Mouse (Mus musculus) brown adipose tissue, adult 24 weeks (tissue): ENCODE data around the gene Dcxr. TPM values are rescaled to one million over a fixed set of nuclear protein-coding genes. Genes with fewer than 3 reads are reported as not detected.
A peak's percentile ranks its signal among the peaks of the same experiment; 100 is the strongest.

ENCODE experiments used
- H3K27ac ChIP-seq: fragments of 200-500 bp; replicated peaks from 2 replicates; pipeline ENCODE4 v1.5.1; 2012; ENCODE audit warnings: low read depth, mild to moderate bottlenecking, low read length
- H3K4me1 ChIP-seq: fragments of 200-500 bp; 2 replicates; pipeline ENCODE4 v1.6.1; 2012; ENCODE audit warnings: low read length, mixed read lengths; ENCODE audit not compliant: control insufficient read depth, insufficient read depth, insufficient read length
- H3K4me3 ChIP-seq: fragments of 200-500 bp; 2 replicates; pipeline ENCODE4 v1.5.1; 2012; ENCODE audit warnings: low read depth, mild to moderate bottlenecking, low read length, moderate library complexity; ENCODE audit not compliant: insufficient read depth
- polyA plus RNA-seq: library from polyadenylated mRNA; stranded (reverse); fragments of >200 nt; gene quantifications from 2 replicates; pipeline ENCODE4 v1.2.4, GENCODE M21; 2012; ENCODE audit not compliant: missing spikeins, insufficient read depth, insufficient read length

Gene Dcxr
- polyA plus RNA-seq, 1 experiment: 9.4 TPM

DNA sequence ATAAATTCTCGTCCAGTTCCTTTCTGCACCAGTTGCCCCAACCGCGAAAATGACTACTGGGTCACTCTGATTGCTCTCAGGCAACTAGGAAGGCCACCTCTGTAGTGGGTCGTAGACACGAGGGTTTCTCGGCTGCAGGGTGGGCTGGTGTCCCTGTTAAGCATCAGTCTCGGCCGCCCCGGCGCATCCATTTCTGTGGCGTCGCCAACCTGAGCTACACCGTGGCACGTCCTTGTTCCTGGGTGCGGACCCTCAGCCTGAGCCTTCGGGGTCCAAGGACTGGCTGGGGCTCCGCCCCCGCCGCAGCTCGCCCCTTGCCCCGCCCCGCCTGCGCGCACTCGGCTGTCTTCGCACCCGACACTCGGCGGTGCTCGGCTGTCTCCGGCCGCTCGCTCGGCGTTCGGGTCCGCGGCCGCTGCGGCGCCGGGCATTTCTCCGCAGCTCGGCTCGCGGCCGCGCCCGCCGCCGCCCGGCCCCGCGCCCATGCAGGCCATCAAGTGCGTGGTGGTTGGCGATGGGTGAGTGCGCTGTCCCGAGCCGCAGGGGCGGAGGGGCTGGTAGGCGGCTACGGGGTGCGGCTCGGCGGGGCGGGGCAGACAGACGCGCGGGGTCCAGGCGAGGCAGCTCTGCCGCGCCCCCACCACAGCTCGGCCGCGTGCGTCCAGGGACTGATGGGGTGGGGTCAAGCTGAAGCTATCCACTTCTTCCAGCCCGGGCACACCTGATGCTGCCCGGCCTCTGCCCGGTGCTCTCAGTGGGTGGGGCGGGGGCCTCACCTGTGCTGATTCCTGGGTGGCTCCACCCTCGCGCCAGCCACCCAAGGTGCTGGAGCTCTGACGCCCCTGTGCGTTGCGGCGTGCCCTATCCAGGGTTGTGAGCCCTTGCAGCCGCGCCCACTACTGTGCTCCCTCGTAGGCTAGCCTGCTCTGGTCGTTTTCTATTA lies 5.7 kb downstream of the Dcxr start, which contains the start of gene Rac3:
Gene Rac3, plus strand, starts transcription at position 347 of the 943 bp plus-strand sequence.
- Histone ChIP-seq H3K4me1 (no peaks in the 10 kb centered on the region; the same call in 1 of the 2 replicates), H3K4me3 (peak within 1 kb of the TSS; percentile 52), H3K27ac (no peak within 1 kb of the TSS)

- Histone ChIP-seq H3K27ac (no peak overlapping the region), H3K4me3 (peak overlapping the region; percentile 52), H3K4me1 (no peaks in the 10 kb centered on the region; the same call in 1 of the 2 replicates)
Measured at GRCm38 (mm10) chr11:120720450-120720849, 6.6 kb downstream of the Dcxr start.

GRCm38 (mm10) chr11:120719841-120720376 lies 7.2 kb downstream of the Dcxr start:
- H3K4me3 ChIP-seq: no peak overlapping the region

GRCm38 (mm10) chr11:120719242-120719641 lies 7.8 kb downstream of the Dcxr start:
- H3K4me1 ChIP-seq: peaks cover 5% of the 10 kb centered on the region; the same call in 1 of the 2 replicates
- no peak overlapping the region for H3K4me3 ChIP-seq
- no peak overlapping the region for H3K27ac ChIP-seq

More at GRCm38 (mm10) chr11:120719841-120720376, 7.2 kb downstream of the Dcxr start:
- no peak overlapping the region for H3K27ac ChIP-seq
- no peaks in the 10 kb centered on the region; the same call in 1 of the 2 replicates for H3K4me1 ChIP-seq

- H3K4me3 ChIP-seq: no peak overlapping the region; the same call in 1 of the 2 replicates
- peaks cover 6% of the 10 kb centered on the region; the same call in 1 of the 2 replicates for H3K4me1 ChIP-seq
Measured at GRCm38 (mm10) chr11:120715131-120715530, 11.9 kb downstream of the Dcxr start.

GRCm38 (mm10) chr11:120714546-120714945 lies 12.5 kb downstream of the Dcxr start:
- H3K4me3 ChIP-seq: peak overlapping the region; percentile 72

More at GRCm38 (mm10) chr11:120715131-120715530, 11.9 kb downstream of the Dcxr start:
- no peak overlapping the region for H3K27ac ChIP-seq

DNA sequence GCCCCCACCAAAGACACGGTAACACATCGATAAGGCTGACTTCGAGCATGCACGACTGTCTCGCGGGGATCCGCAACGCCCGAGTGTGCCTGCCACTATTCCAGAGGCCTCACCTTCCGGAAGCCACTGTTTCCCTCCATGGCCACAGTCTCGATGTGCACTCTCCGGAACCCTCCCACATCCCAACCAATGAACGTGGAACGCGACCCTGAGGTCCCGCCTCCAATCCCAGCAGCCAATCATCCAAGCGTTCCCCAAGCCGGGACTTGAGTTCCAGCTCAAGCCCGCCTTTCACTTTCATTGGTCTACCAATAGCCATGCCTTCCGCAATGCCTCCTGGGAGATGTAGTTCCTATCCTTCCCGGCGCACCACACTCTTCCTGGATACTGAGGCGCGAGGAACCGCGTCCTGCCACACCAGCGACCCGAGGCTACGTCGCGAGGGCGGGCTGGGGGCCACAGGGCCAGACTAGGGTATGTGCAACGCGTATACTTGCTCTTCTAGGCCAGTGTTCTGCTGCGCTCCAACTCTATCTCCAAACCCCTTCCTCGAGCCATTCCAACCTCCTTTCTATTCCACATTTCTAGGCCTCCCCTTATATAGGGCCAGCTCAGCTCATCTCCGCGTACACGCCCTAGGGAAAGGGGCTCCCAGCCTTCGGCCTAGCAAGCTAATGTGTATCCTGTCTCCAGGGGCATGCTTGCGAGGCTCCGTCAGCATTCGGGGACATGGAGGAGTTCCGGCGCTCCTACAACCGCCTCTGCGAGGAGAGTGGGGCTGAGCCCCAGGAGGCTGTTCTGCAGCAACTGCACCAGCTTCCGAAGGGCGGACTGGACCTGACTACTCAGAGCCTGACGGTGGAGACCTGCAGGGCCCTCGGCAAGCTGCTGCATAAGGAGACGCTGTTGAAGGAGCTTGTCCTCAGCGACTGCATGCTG lies 13.2 kb downstream of the Dcxr start, which contains the start of the genes Cenpx and Lrrc45:
Gene Cenpx, minus strand, starts transcription at position 159 of the 939 bp plus-strand sequence.
Gene Lrrc45, plus strand, starts transcription at position 346 of the 939 bp plus-strand sequence.
- H3K4me1 ChIP-seq: peaks cover 6% of the 10 kb centered on the region; the same call in 1 of the 2 replicates
- H3K27ac ChIP-seq: no peak within 1 kb of the TSS
- peak within 1 kb of the TSS; percentile 72 for H3K4me3 ChIP-seq

More at GRCm38 (mm10) chr11:120714546-120714945, 12.5 kb downstream of the Dcxr start:
- Histone ChIP-seq H3K4me1 (peaks cover 6% of the 10 kb centered on the region; the same call in 1 of the 2 replicates), H3K27ac (no peak overlapping the region)

DNA sequence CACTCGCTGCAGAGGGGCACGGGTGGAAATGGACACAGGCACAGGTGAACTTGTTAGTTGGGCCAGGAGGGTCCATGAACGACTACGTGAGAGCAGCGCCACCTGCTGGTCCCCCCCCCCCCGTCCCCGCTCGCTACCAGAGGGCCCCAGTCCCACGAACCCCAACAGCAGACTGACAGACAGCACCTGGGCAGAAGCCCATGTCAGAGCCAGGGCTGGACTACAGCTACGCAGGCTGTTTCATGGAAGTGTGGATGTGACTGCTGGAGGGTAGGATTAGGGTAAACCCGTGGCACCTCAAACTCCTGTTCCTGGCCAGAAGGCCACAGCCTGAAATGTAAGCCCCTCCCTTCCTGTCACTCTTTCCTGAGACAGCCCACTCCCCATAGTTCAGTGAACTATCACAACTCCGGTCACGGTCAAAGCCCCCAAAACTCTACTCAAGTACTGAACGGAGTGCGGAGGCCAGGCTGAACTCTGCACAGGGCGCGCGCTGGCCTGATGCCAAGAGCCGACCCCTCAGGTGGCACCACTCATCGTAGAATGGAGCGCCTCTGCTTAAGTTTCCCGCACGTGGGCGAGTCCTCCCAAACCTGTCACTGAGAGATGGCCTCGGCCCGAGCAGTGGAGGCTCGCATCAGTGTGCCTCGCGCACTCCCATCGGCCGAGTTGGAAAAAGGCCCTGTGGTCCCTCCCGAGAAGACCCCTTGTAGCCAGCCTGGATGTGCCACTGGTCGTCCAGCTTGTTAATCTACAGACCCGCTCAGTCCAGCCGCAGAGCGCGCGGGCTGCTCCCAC lies 14.1 kb downstream of the Dcxr start:
- H3K27ac ChIP-seq: no peak overlapping the region
- peaks cover 6% of the 10 kb centered on the region; the same call in 1 of the 2 replicates for H3K4me1 ChIP-seq

DNA sequence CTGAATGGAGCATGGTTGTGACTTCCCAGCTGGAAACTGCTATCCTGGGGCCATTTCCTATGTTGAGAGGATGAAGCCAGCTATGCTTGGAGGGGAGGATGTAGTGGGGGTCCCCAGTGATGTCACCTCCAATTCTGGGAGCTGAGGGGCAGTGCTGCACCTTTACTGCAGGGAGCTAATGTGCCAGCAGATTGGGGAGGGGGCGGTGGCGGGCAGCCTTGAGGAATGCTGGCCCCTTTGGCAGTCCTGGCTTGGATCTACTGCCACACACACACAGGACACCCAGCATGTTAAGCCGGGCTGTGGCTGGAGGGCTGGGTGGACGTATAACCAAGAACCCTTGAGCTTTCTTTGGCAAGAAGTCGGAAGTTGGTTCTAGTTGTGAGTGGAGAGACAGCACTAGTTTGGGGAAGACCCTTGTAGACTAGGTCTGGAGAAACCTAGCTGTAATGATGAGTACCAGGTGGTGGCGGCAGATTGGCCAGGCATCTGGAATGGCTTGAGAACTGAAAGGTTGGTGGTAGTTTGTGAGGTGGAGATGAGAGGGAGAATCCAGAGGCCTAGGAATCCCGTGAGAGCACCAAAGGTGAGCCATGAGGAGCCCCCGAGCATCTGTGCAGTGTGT lies 15.0 kb downstream of the Dcxr start:
- Histone ChIP-seq H3K4me3 (no peak overlapping the region), H3K4me1 (peaks cover 6% of the 10 kb centered on the region; the same call in 1 of the 2 replicates), H3K27ac (no peak overlapping the region)

More for the DNA sequence above, 14.1 kb downstream of the Dcxr start:
- H3K4me3 ChIP-seq: peak overlapping the region; percentile 59

- Histone ChIP-seq H3K4me3 (no peak overlapping the region), H3K4me1 (peaks cover 6% of the 10 kb centered on the region; the same call in 1 of the 2 replicates), H3K27ac (no peak overlapping the region)
Measured at GRCm38 (mm10) chr11:120710672-120711071, 16.4 kb downstream of the Dcxr start.

DNA sequence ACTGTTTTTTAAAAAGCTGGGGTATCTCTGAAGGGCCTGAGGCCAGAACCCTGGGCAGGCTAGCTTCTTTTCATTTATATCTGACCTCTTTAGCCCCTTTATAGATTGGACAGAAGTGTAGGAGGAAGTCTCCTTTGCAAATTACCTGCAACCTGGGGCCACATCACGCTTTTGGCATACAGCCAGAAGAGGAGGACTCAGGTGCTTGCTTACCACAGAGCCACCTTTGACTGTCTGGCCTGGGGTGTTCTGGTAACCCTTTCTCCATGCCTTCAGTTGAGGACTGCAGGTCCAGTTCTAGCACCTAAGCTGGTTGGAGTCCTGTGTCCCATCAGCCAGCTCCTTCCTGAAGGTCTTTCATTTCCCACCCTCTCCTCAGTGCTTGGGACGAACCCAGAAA lies 17.5 kb downstream of the Dcxr start:
- Histone ChIP-seq H3K27ac (no peak overlapping the region), H3K4me1 (peaks cover 4% of the 10 kb centered on the region; the same call in 1 of the 2 replicates), H3K4me3 (no peak overlapping the region)

DNA sequence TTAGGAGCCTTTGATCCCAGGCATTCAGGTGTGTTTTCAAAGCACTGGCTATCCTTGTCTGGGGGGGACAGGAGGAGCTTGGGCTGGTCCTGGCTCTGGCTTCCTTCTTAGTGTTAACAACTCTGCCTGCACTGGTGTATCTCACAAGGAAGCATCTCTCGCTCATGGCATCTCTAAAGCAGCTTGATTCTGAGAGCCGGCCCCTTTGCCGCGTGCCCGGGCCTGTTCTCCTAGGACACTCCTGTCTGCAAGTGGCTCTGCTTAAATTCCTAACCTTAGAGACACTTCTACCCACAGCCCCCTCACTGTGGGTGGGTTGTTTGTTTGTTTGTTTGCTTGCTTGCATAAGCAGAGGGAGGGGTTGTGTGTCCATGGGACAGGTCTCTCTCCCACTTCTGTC lies 19.1 kb downstream of the Dcxr start:
- no peak overlapping the region for H3K4me3 ChIP-seq
- no peaks in the 10 kb centered on the region; the same call in 1 of the 2 replicates for H3K4me1 ChIP-seq
- no peak overlapping the region for H3K27ac ChIP-seq

- H3K27ac ChIP-seq: no peak overlapping the region
- no peaks in the 10 kb centered on the region for H3K4me1 ChIP-seq
- H3K4me3 ChIP-seq: no peak overlapping the region
Measured at GRCm38 (mm10) chr11:120707225-120707624, 19.9 kb downstream of the Dcxr start.
